Mouse (Mus musculus): ENCODE results near the gene Vps9d1. TPM values are rescaled to one million over a fixed set of nuclear protein-coding genes. Genes with fewer than 3 reads are reported as not detected.
"Not testable (repeated sequence)": the region's sequence is repeated elsewhere in the genome, so short reads cannot be mapped to it uniquely, and the experiment has no call there.

Gene Vps9d1
- polyA plus RNA-seq, 1 experiment from 2014 or later: 20.5 TPM

GRCm38 (mm10) chr8:123232553-123232952 is 21.6 kb downstream of the Vps9d1 start:
- no peak overlapping the region for H3K9ac ChIP-seq (ENCODE audit: low read length)
- peaks cover 12% of the 10 kb centered on the region; the same call in 1 of the 2 replicates for H3K27me3 ChIP-seq (ENCODE audit: control insufficient read depth, insufficient read depth, low read length)
- H3K27ac ChIP-seq (replicated peaks in 1 of 2; ENCODE audit: control insufficient read depth in 1 of 2, insufficient read depth in 1 of 2, low read depth in 2 of 2, low read length in 2 of 2): no peak overlapping the region
- H3K36me3 ChIP-seq (ENCODE audit: control insufficient read depth, insufficient read depth, low read length): peaks cover 18% of the 10 kb centered on the region; the same call in 1 of the 2 replicates
- no peaks in the 10 kb centered on the region for H3K9me3 ChIP-seq (ENCODE audit: control insufficient read depth, low read length)
- ATAC-seq (ENCODE audit: insufficient number of reproducible peaks, insufficient read depth, low FRiP score, low read depth): no peak
- H3K4me3 ChIP-seq (ENCODE audit: control insufficient read depth in 1 of 2, insufficient read depth in 1 of 2, low read depth in 1 of 2, low read length in 2 of 2): no peak overlapping the region
- no peak overlapping the region for H3K4me2 ChIP-seq (ENCODE audit: low read length)
- H3K4me1 ChIP-seq (ENCODE audit: control insufficient read depth in 2 of 2, insufficient read depth in 2 of 2, low read length in 2 of 2): peaks cover 3 to 10% of the 10 kb centered on the region in 2 experiments; a peak in 1 of 4 replicates
- WGBS: 31% methylated on average over 7 of the region's 7 CpGs

- Histone ChIP-seq H3K9me3 (ENCODE audit: control insufficient read depth, low read length) (no peaks in the 10 kb centered on the region), H3K4me1 (ENCODE audit: control insufficient read depth in 2 of 2, insufficient read depth in 2 of 2, low read length in 2 of 2) (peaks cover 3 to 10% of the 10 kb centered on the region in 2 experiments; a peak in 1 of 4 replicates), H3K4me2 (ENCODE audit: low read length) (no peak overlapping the region), H3K27me3 (ENCODE audit: control insufficient read depth, insufficient read depth, low read length) (peaks cover 12% of the 10 kb centered on the region; the same call in 1 of the 2 replicates), H3K36me3 (ENCODE audit: control insufficient read depth, insufficient read depth, low read length) (peaks cover 26% of the 10 kb centered on the region), H3K9ac (ENCODE audit: low read length) (no peak overlapping the region), H3K4me3 (ENCODE audit: control insufficient read depth in 1 of 2, insufficient read depth in 1 of 2, low read depth in 1 of 2, low read length in 2 of 2) (no peak overlapping the region), H3K27ac (replicated peaks in 1 of 2; ENCODE audit: control insufficient read depth in 1 of 2, insufficient read depth in 1 of 2, low read depth in 2 of 2, low read length in 2 of 2) (no peak overlapping the region)
- ATAC-seq (ENCODE audit: insufficient number of reproducible peaks, insufficient read depth, low FRiP score, low read depth): no peak
- WGBS: 52% methylated on average over 5 of the region's 5 CpGs
Measured at GRCm38 (mm10) chr8:123231742-123232141, 22.4 kb downstream of the Vps9d1 start.

- peaks cover 12% of the 10 kb centered on the region; the same call in 1 of the 2 replicates for H3K27me3 ChIP-seq (ENCODE audit: control insufficient read depth, insufficient read depth, low read length)
- not testable (repeated sequence) for H3K4me3 ChIP-seq (ENCODE audit: control insufficient read depth in 1 of 2, insufficient read depth in 1 of 2, low read depth in 1 of 2, low read length in 2 of 2); H3K4me2 ChIP-seq (ENCODE audit: low read length); H3K27ac ChIP-seq (replicated peaks in 1 of 2; ENCODE audit: control insufficient read depth in 1 of 2, insufficient read depth in 1 of 2, low read depth in 2 of 2, low read length in 2 of 2); H3K9ac ChIP-seq (ENCODE audit: low read length); H3K9me3 ChIP-seq (ENCODE audit: control insufficient read depth, low read length); ATAC-seq (ENCODE audit: insufficient number of reproducible peaks, insufficient read depth, low FRiP score, low read depth)
- H3K36me3 ChIP-seq (ENCODE audit: control insufficient read depth, insufficient read depth, low read length): peaks cover 33% of the 10 kb centered on the region
- peaks cover 1 to 11% of the 10 kb centered on the region in 2 experiments; a peak in 3 of 4 replicates for H3K4me1 ChIP-seq (ENCODE audit: control insufficient read depth in 2 of 2, insufficient read depth in 2 of 2, low read length in 2 of 2)
- WGBS: 74% methylated on average over 8 of the region's 11 CpGs
Measured at GRCm38 (mm10) chr8:123230326-123230725, 23.8 kb downstream of the Vps9d1 start.

DNA sequence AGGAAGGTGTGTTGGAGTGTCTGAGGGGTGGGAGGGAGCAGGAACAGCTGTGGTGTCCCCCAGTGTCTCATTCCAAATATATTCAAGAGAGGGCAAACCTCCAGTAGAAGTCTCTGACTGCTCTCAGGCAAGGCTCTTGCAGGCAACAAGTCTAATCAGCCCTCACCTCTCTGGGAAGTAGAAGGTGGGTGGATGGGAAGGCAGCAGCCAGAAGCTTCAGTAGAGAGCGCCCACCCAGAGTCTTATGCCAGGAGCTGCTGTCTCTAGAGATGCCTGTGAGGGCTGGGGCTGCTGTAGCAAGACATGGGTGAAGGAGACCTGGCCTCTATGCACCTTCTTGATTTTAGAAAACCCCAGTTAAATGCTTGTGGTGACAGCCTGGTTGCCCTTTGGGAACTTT is 25.7 kb downstream of the Vps9d1 start:
- Histone ChIP-seq H3K4me1 (ENCODE audit: control insufficient read depth in 2 of 2, insufficient read depth in 2 of 2, low read length in 2 of 2) (peaks cover 2 to 14% of the 10 kb centered on the region in 2 experiments; a peak in 3 of 4 replicates), H3K27me3 (ENCODE audit: control insufficient read depth, insufficient read depth, low read length) (no peaks in the 10 kb centered on the region), H3K4me3 (ENCODE audit: control insufficient read depth in 1 of 2, insufficient read depth in 1 of 2, low read depth in 1 of 2, low read length in 2 of 2) (no peak overlapping the region), H3K9ac (ENCODE audit: low read length) (no peak overlapping the region), H3K36me3 (ENCODE audit: control insufficient read depth, insufficient read depth, low read length) (peaks cover 33% of the 10 kb centered on the region), H3K9me3 (ENCODE audit: control insufficient read depth, low read length) (no peaks in the 10 kb centered on the region), H3K27ac (replicated peaks in 1 of 2; ENCODE audit: control insufficient read depth in 1 of 2, insufficient read depth in 1 of 2, low read depth in 2 of 2, low read length in 2 of 2) (no peak overlapping the region), H3K4me2 (ENCODE audit: low read length) (no peak overlapping the region)
- 100% methylated on average over 1 of the region's 1 CpGs for WGBS
- ATAC-seq (ENCODE audit: insufficient number of reproducible peaks, insufficient read depth, low FRiP score, low read depth): no peak

- ATAC-seq (ENCODE audit: insufficient number of reproducible peaks, insufficient read depth, low FRiP score, low read depth): peak; percentile 79
- Histone ChIP-seq H3K4me3 (ENCODE audit: control insufficient read depth in 1 of 2, insufficient read depth in 1 of 2, low read depth in 1 of 2, low read length in 2 of 2) (peak within 1 kb of the TSS; percentile 82 to 86), H3K9ac (ENCODE audit: low read length) (peak within 1 kb of the TSS; percentile 94), H3K27ac (replicated peaks in 1 of 2; ENCODE audit: control insufficient read depth in 1 of 2, insufficient read depth in 1 of 2, low read depth in 2 of 2, low read length in 2 of 2) (peak within 1 kb of the TSS; percentile 84 to 90), H3K4me1 (ENCODE audit: control insufficient read depth in 2 of 2, insufficient read depth in 2 of 2, low read length in 2 of 2) (peaks cover 2 to 14% of the 10 kb centered on the region in 2 experiments; a peak in 3 of 4 replicates), H3K4me2 (ENCODE audit: low read length) (peak within 1 kb of the TSS; percentile 97), H3K36me3 (ENCODE audit: control insufficient read depth, insufficient read depth, low read length) (peaks cover 28% of the 10 kb centered on the region), H3K9me3 (ENCODE audit: control insufficient read depth, low read length) (no peaks in the 10 kb centered on the region), H3K27me3 (ENCODE audit: control insufficient read depth, insufficient read depth, low read length) (no peaks in the 10 kb centered on the region)
- 2% methylated on average over 59 of the region's 59 CpGs for WGBS
Measured at GRCm38 (mm10) chr8:123224278-123225266, 29.6 kb downstream of the Vps9d1 start, which contains the start of gene Cdk10. Gene Cdk10, plus strand, starts transcription at chr8:123224842.

DNA sequence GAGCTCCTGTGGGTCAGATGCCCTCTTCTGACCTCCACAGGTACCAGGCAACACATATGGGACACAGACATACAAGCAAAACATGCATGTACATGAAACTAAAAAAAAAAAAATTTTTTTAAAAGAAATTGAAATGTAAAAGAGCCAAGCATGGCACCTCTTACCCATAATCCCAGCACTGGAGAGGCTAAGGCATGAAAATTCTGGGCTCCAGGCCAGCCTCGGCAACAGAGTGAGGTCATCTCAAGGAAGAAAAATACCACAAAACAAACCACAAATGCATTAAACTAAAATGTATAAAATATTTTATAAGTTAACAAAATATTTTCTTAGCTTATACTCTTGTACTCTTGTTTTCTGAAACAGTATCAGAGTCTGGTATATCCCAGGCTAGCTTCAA is 33.2 kb downstream of the Vps9d1 start:
- Histone ChIP-seq H3K27ac (replicated peaks in 1 of 2; ENCODE audit: control insufficient read depth in 1 of 2, insufficient read depth in 1 of 2, low read depth in 2 of 2, low read length in 2 of 2) (no peak overlapping the region), H3K9ac (ENCODE audit: low read length) (no peak overlapping the region), H3K9me3 (ENCODE audit: control insufficient read depth, low read length) (no peaks in the 10 kb centered on the region), H3K27me3 (ENCODE audit: control insufficient read depth, insufficient read depth, low read length) (no peaks in the 10 kb centered on the region), H3K4me3 (ENCODE audit: control insufficient read depth in 1 of 2, insufficient read depth in 1 of 2, low read depth in 1 of 2, low read length in 2 of 2) (no peak overlapping the region), H3K4me1 (ENCODE audit: control insufficient read depth in 2 of 2, insufficient read depth in 2 of 2, low read length in 2 of 2) (peaks cover 2 to 14% of the 10 kb centered on the region in 2 experiments; a peak in 3 of 4 replicates), H3K36me3 (ENCODE audit: control insufficient read depth, insufficient read depth, low read length) (no peaks in the 10 kb centered on the region), H3K4me2 (ENCODE audit: low read length) (no peak overlapping the region)
- ATAC-seq (ENCODE audit: insufficient number of reproducible peaks, insufficient read depth, low FRiP score, low read depth): no peak
- WGBS: 64% methylated on average over 1 of the region's 1 CpGs

DNA sequence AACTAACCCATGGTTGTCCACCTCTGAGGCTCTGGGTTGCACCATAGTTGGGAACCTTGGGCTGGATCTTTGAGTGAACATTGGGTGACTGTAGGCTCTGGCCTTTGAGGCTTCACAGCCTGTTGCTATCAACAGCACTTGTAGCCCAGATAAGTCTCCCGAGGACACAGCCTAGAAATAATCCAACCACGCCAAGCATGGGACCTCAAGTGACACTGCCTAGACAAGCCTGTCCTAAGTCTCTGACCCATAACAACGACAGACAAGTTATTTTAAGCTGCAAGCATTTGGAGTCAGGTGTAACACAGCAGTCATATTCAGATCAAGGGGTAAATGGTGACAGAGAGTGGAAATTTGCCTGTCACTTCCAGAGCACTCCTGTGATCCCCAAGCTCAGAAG is 38.7 kb downstream of the Vps9d1 start:
- Histone ChIP-seq H3K36me3 (ENCODE audit: control insufficient read depth, insufficient read depth, low read length) (peaks cover 2% of the 10 kb centered on the region; the same call in 1 of the 2 replicates), H3K4me1 (ENCODE audit: control insufficient read depth in 2 of 2, insufficient read depth in 2 of 2, low read length in 2 of 2) (peaks cover 13 to 19% of the 10 kb centered on the region in 2 experiments), H3K27me3 (ENCODE audit: control insufficient read depth, insufficient read depth, low read length) (no peaks in the 10 kb centered on the region), H3K27ac (replicated peaks in 1 of 2; ENCODE audit: control insufficient read depth in 1 of 2, insufficient read depth in 1 of 2, low read depth in 2 of 2, low read length in 2 of 2) (no peak overlapping the region), H3K9me3 (ENCODE audit: control insufficient read depth, low read length) (no peaks in the 10 kb centered on the region), H3K4me2 (ENCODE audit: low read length) (no peak overlapping the region), H3K4me3 (ENCODE audit: control insufficient read depth in 1 of 2, insufficient read depth in 1 of 2, low read depth in 1 of 2, low read length in 2 of 2) (no peak overlapping the region), H3K9ac (ENCODE audit: low read length) (no peak overlapping the region)
- 35% methylated on average over 3 of the region's 3 CpGs for WGBS
- ATAC-seq (ENCODE audit: insufficient number of reproducible peaks, insufficient read depth, low FRiP score, low read depth): no peak

Data from heart, embryonic 14.5 days (tissue).